Mouse (Mus musculus) liver, adult 2 months (tissue): ENCODE results near the gene Loxl3. TPM values are rescaled to one million over a fixed set of nuclear protein-coding genes. Genes with fewer than 3 reads are reported as not detected.

ENCODE experiments used
- DNase-seq: peaks from one replicate; pipeline ENCODE4 v3.0.0-alpha.2; 2011; ENCODE audit warnings: low read depth, low spot score; ENCODE audit errors: extremely low read depth
- H3K27ac ChIP-seq: fragments of 200-500 bp; replicated peaks from 2 replicates; pipeline ENCODE4 v1.5.1; 2012; ENCODE audit warnings: low read depth, mild to moderate bottlenecking, control low read depth, inconsistent platforms, low read length; ENCODE audit not compliant: insufficient read depth
- H3K27me3 ChIP-seq: fragments of 200-500 bp; 2 replicates; pipeline ENCODE4 v1.6.1; 2012; ENCODE audit warnings: mild to moderate bottlenecking, moderate library complexity, low read length, inconsistent platforms; ENCODE audit not compliant: control insufficient read depth, insufficient read depth
- H3K36me3 ChIP-seq: fragments of 200-500 bp; 2 replicates; pipeline ENCODE4 v1.6.1; 2012; ENCODE audit warnings: low read length, inconsistent platforms; ENCODE audit not compliant: control insufficient read depth, insufficient read depth
- H3K4me1 ChIP-seq: fragments of 200-500 bp; 2 replicates; pipeline ENCODE4 v1.6.1; 2011; ENCODE audit warnings: low read length; ENCODE audit not compliant: control insufficient read depth, insufficient read depth
- H3K4me3 ChIP-seq: fragments of 200-500 bp; 2 replicates; pipeline ENCODE4 v1.5.1; 2011; ENCODE audit warnings: low read depth, mild to moderate bottlenecking, control low read depth, low read length, moderate library complexity; ENCODE audit not compliant: insufficient read depth
- H3K79me2 ChIP-seq: fragments of 200-500 bp; 2 replicates; pipeline ENCODE4 v1.6.1; 2012; ENCODE audit warnings: inconsistent platforms, mild to moderate bottlenecking, low read length, moderate library complexity; ENCODE audit not compliant: control insufficient read depth, insufficient read depth
- H3K9ac ChIP-seq: fragments of 200-500 bp; 2 replicates; pipeline ENCODE4 v1.6.1; 2012; ENCODE audit warnings: low read depth, mild to moderate bottlenecking, control low read depth, inconsistent platforms, low read length
- CTCF ChIP-seq: fragments of 200-500 bp; IDR thresholded peaks from 2 replicates; pipeline ENCODE4 v1.5.1; 2011; ENCODE audit warnings: low read depth, low read length, control low read depth
- POLR2A ChIP-seq: fragments of 200-500 bp; IDR thresholded peaks from 2 replicates; pipeline ENCODE4 v1.6.1; 2011; ENCODE audit warnings: low read length, control low read depth; ENCODE audit not compliant: insufficient read depth; ENCODE audit errors: extremely low read depth
- WGBS: fragments of 180-500 bp; shearing (Covaris S2); methylation state at CpG from one replicate; pipeline ENCODE4 v1.1.7; 2018; 5-methylcytosine and 5-hydroxymethylcytosine counted together
- polyA plus RNA-seq: library from polyadenylated mRNA; depleted of rRNA; stranded (reverse); fragments of >200 nt; gene quantifications from 2 replicates; pipeline ENCODE4 v1.2.3, GENCODE M21; 2012; rRNA removed
- total RNA-seq: library from RNA; depleted of rRNA; stranded (reverse); fragments of >200 nt; gene quantifications from 2 replicates; pipeline ENCODE4 v1.2.3, GENCODE M21; 2014; rRNA removed

Loxl3 gene
- total and polyA plus RNA-seq, 2 experiments = 1.1 to 1.3 TPM

DNA sequence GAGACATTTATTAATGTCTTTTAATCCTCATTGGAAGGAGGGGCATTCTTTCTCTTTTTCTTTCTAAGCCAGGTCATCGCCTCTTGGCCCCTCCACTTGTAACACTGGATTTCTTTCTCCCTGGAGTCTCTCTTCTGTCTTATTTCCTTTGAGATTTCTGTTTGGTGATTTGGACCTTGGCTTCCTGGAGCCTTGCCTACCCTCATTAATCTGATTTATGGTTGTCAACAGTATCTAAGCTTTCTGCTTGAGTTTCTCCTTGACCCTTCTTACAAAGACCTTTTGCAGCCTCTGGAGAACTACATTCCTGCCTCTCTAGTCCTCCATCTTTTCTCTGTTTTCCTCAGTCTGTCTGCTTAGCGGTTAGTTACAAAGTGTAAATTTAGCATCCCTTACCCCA lies 64.4 kb downstream of the Loxl3 start:
- Histone ChIP-seq H3K27me3 (no peaks in the 10 kb centered on the region), H3K79me2 (no peaks in the 10 kb centered on the region), H3K4me3 (no peak overlapping the region), H3K9ac (no peak overlapping the region), H3K4me1 (peaks cover 11% of the 10 kb centered on the region), H3K36me3 (no peaks in the 10 kb centered on the region), H3K27ac (no peak overlapping the region)
- 83% methylated on average over 2 of the region's 2 CpGs for WGBS
- TF ChIP-seq CTCF (no peak), POLR2A (no peak)
- no peak for DNase-seq

GRCm38 (mm10) chr6:83101316-83101687 lies 67.3 kb downstream of the Loxl3 start, which contains the start of the genes Ccdc142 and Gm42688:
Gene Ccdc142 (plus strand): TSS chr6:83101601.
Gene Gm42688 (plus strand): TSS chr6:83101617.
- TF ChIP-seq POLR2A (peak; percentile 66; the same call in 1 of the 2 replicates), CTCF (peak; percentile 64)
- H3K27me3 ChIP-seq = no peaks in the 10 kb centered on the region

DNA sequence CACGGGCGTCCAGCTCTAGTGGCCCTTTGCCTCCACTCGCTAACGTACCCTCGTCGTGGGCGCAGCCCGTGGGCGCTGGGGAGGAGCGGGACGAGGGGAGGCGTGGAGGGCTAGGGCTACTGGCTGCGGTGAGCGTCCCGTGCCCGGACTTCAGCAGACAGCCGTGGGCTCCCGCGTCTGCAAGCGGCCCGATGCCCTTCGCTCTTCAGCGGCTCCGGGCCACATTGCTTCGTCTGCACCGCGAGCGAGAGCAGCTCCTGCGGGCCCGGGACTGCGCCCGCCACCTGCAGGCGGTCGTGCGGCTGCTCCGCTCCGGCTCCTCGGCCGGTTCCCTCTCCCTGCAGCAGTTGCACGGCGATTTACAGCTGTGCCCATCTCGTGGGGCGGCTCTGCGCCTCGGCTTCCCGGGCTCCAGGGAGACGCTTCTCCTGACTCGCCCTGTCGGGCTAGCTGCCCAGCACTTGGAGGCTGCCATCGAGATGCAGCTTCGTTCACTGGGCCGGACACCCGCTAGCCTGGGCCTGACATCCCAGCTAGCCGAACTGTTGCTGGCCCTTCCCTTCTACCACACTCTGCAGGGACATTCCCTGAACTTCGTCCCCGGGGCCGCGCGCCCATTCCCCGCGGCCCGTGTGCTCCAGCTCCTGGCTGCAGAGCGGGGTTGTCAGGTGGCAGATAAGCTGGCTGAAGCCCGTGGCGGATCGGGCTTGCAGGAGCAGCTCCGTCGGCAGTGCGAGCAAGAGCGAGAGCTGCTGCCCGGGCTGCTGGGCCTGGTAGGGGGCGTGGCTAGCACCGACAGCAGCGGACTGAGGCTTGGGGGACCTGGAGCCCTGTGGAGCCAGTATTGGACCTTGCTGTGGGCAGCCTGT lies 67.9 kb downstream of the Loxl3 start:
- Histone ChIP-seq H3K79me2 (no peaks in the 10 kb centered on the region), H3K36me3 (no peaks in the 10 kb centered on the region), H3K4me1 (peaks cover 11% of the 10 kb centered on the region), H3K27ac (peak overlapping the region; percentile 53), H3K27me3 (no peaks in the 10 kb centered on the region), H3K9ac (peak overlapping the region; percentile 81), H3K4me3 (peak overlapping the region; percentile 67)
- DNase-seq = peak; percentile 61
- TF ChIP-seq CTCF = peak; percentile 45; the same call in 1 of the 2 replicates
- no peak for TF ChIP-seq POLR2A
- WGBS = under 1% methylated on average over 73 of the region's 74 CpGs

More at GRCm38 (mm10) chr6:83101316-83101687, 67.3 kb downstream of the Loxl3 start, which contains the start of the genes Ccdc142 and Gm42688:
- peak within 1 kb of the TSS; percentile 53 for H3K27ac ChIP-seq
- no peaks in the 10 kb centered on the region for H3K79me2 ChIP-seq
- WGBS = 1% methylated on average over 25 of the region's 25 CpGs
- peak within 1 kb of the TSS; percentile 67 for H3K4me3 ChIP-seq
- peaks cover 11% of the 10 kb centered on the region for H3K4me1 ChIP-seq
- DNase-seq = peak; percentile 90
- no peaks in the 10 kb centered on the region for H3K36me3 ChIP-seq
- peak within 1 kb of the TSS; percentile 81 for H3K9ac ChIP-seq

Other genes with a start within 250 kb of the Loxl3 start
- not detected in 2 replicates for gene Sema4f, start 94.4 kb upstream of the Loxl3 start, total RNA-seq
- not detected in 2 replicates for gene Sema4f, start 94.4 kb upstream of the Loxl3 start, polyA plus RNA-seq
- not detected in 2 replicates for gene M1ap, start 87.3 kb upstream of the Loxl3 start, total RNA-seq
- 0.17 TPM in 1 of 2 replicates, not detected in the other for gene M1ap, start 87.3 kb upstream of the Loxl3 start, polyA plus RNA-seq
- gene Dok1, start 702 bp upstream of the Loxl3 start, total RNA-seq = 1.2 and 2.2 TPM in 2 replicates
- 1.3 and 1.4 TPM in 2 replicates for gene Dok1, start 702 bp upstream of the Loxl3 start, polyA plus RNA-seq
- gene Aup1, start 20.3 kb downstream of the Loxl3 start, total RNA-seq = 109 and 114 TPM in 2 replicates
- 593 and 598 TPM in 2 replicates for gene Aup1, start 20.3 kb downstream of the Loxl3 start, polyA plus RNA-seq
- 14.0 and 17.5 TPM in 2 replicates for gene Htra2, start 21.1 kb downstream of the Loxl3 start, total RNA-seq
- gene Htra2, start 21.1 kb downstream of the Loxl3 start, polyA plus RNA-seq = 23.3 and 24.1 TPM in 2 replicates
- 7.4 and 7.5 TPM in 2 replicates for gene Dqx1, start 23.7 kb downstream of the Loxl3 start, total RNA-seq
- gene Dqx1, start 23.7 kb downstream of the Loxl3 start, polyA plus RNA-seq = 8.1 and 9.6 TPM in 2 replicates
- gene Tlx2, start 36.1 kb downstream of the Loxl3 start, total RNA-seq = not detected in 2 replicates
- not detected in 2 replicates for gene Tlx2, start 36.1 kb downstream of the Loxl3 start, polyA plus RNA-seq
- 4.1 and 6.1 TPM in 2 replicates for gene Pcgf1, start 43.7 kb downstream of the Loxl3 start, total RNA-seq
- 7.7 and 10.8 TPM in 2 replicates for gene Pcgf1, start 43.7 kb downstream of the Loxl3 start, polyA plus RNA-seq
- 0.65 and 0.81 TPM in 2 replicates for gene Lbx2, start 52.2 kb downstream of the Loxl3 start, total RNA-seq
- gene Lbx2, start 52.2 kb downstream of the Loxl3 start, polyA plus RNA-seq = 0.34 and 1.1 TPM in 2 replicates
- 3.0 and 3.4 TPM in 2 replicates for gene Ccdc142, start 67.4 kb downstream of the Loxl3 start, total RNA-seq
- gene Ccdc142, start 67.4 kb downstream of the Loxl3 start, polyA plus RNA-seq = 4.2 and 5.4 TPM in 2 replicates
- 1.4 and 1.8 TPM in 2 replicates for gene Gm42688, start 67.4 kb downstream of the Loxl3 start, total RNA-seq
- 2.0 and 2.5 TPM in 2 replicates for gene Gm42688, start 67.4 kb downstream of the Loxl3 start, polyA plus RNA-seq
- gene Mrpl53, start 74.9 kb downstream of the Loxl3 start, total RNA-seq = 66.0 and 78.2 TPM in 2 replicates
- gene Mrpl53, start 74.9 kb downstream of the Loxl3 start, polyA plus RNA-seq = 73.8 and 80.0 TPM in 2 replicates
- 28.2 and 38.7 TPM in 2 replicates for gene Mogs, start 81.3 kb downstream of the Loxl3 start, total RNA-seq
- gene Mogs, start 81.3 kb downstream of the Loxl3 start, polyA plus RNA-seq = 51.3 and 66.1 TPM in 2 replicates
- gene Wbp1, start 87.4 kb downstream of the Loxl3 start, total RNA-seq = 39.5 and 48.3 TPM in 2 replicates
- gene Wbp1, start 87.4 kb downstream of the Loxl3 start, polyA plus RNA-seq = 85.1 and 112 TPM in 2 replicates
- 9.5 and 10.3 TPM in 2 replicates for gene Ino80b, start 91.3 kb downstream of the Loxl3 start, total RNA-seq
- gene Ino80b, start 91.3 kb downstream of the Loxl3 start, polyA plus RNA-seq = 23.8 and 26.5 TPM in 2 replicates
- 4.7 and 6.9 TPM in 2 replicates for gene Rtkn, start 101.3 kb downstream of the Loxl3 start, total RNA-seq
- gene Rtkn, start 101.3 kb downstream of the Loxl3 start, polyA plus RNA-seq = 12.2 and 17.4 TPM in 2 replicates
- gene Wdr54, start 122.2 kb downstream of the Loxl3 start, total RNA-seq = 0.13 and 0.28 TPM in 2 replicates
- 1.7 and 2.4 TPM in 2 replicates for gene Wdr54, start 122.2 kb downstream of the Loxl3 start, polyA plus RNA-seq
- gene 1700003E16Rik, start 122.2 kb downstream of the Loxl3 start, total RNA-seq = 0.09 and 0.13 TPM in 2 replicates
- gene 1700003E16Rik, start 122.2 kb downstream of the Loxl3 start, polyA plus RNA-seq = 0.22 and 0.29 TPM in 2 replicates
- gene Dctn1, start 131.7 kb downstream of the Loxl3 start, total RNA-seq = 13.5 and 17.1 TPM in 2 replicates
- gene Dctn1, start 131.7 kb downstream of the Loxl3 start, polyA plus RNA-seq = 27.4 and 36.0 TPM in 2 replicates
- gene Slc4a5, start 185.7 kb downstream of the Loxl3 start, total RNA-seq = under 0.01 and 0.07 TPM in 2 replicates
- gene Slc4a5, start 185.7 kb downstream of the Loxl3 start, polyA plus RNA-seq = 0.28 TPM in 1 of 2 replicates, not detected in the other